Mouse (Mus musculus) lung, adult 2 months (tissue): ENCODE data around the gene A2ml1.

Experiments
- CTCF ChIP-seq: fragments of 200-500 bp; IDR thresholded peaks from 2 replicates; pipeline ENCODE4 v1.5.1; 2011; ENCODE audit warnings: mild to moderate bottlenecking, low read length, control low read depth; ENCODE audit not compliant: insufficient read depth
- POLR2A ChIP-seq: fragments of 200-500 bp; IDR thresholded peaks from 2 replicates; pipeline ENCODE4 v1.6.1; 2011; ENCODE audit warnings: low read depth, mild to moderate bottlenecking, control low read depth, low read length, borderline replicate concordance; ENCODE audit errors: extremely low read depth

- no peak for TF ChIP-seq CTCF
- TF ChIP-seq POLR2A, result no peak
Measured at GRCm38 (mm10) chr6:128526601-128527000, 54.8 kb downstream of the A2ml1 start, which contains the start of gene Pzp.
